Mouse (Mus musculus) small intestine, adult 2 months (tissue): ENCODE measurements at regions not wholly inside any gene's neighbourhood (a gene's known extent, or its start where the extent isn't known, plus 50 kb on each side); places are given as distances from the start of the nearest gene placed in this dataset.

Experiments
- H3K27ac ChIP-seq: fragments of 200-500 bp; 2 replicates; pipeline ENCODE4 v1.5.1; 2012; ENCODE audit warnings: low read depth, low read length, control low read depth, inconsistent platforms; ENCODE audit not compliant: insufficient read depth
- H3K27me3 ChIP-seq: fragments of 200-500 bp; 2 replicates; pipeline ENCODE4 v1.6.1; 2012; ENCODE audit warnings: mild to moderate bottlenecking, moderate library complexity, low read length, inconsistent platforms; ENCODE audit not compliant: control insufficient read depth, insufficient read depth
- H3K36me3 ChIP-seq: fragments of 200-500 bp; 2 replicates; pipeline ENCODE4 v1.6.1; 2012; ENCODE audit warnings: mild to moderate bottlenecking, low read length, control low read depth, inconsistent platforms; ENCODE audit not compliant: control insufficient read depth, insufficient read depth
- H3K4me1 ChIP-seq: fragments of 200-500 bp; 2 replicates; pipeline ENCODE4 v1.6.1; 2012; ENCODE audit warnings: low read length, inconsistent platforms, mixed read lengths; ENCODE audit not compliant: control insufficient read depth, insufficient read depth, insufficient read length
- H3K4me3 ChIP-seq: fragments of 200-500 bp; 2 replicates; pipeline ENCODE4 v1.5.1; 2012; ENCODE audit warnings: low read depth, mild to moderate bottlenecking, control low read depth, inconsistent platforms, low read length, moderate library complexity
- CTCF ChIP-seq: fragments of 200-500 bp; IDR thresholded peaks from 2 replicates; pipeline ENCODE4 v1.5.1; 2012; ENCODE audit warnings: low read depth, mild to moderate bottlenecking, control low read depth, inconsistent platforms, low read length, moderate library complexity, mixed read lengths; ENCODE audit not compliant: insufficient replicate concordance, insufficient read length; ENCODE audit errors: extremely low read depth
- POLR2A ChIP-seq: fragments of 200-500 bp; IDR thresholded peaks from 2 replicates; pipeline ENCODE4 v1.6.1; 2012; ENCODE audit warnings: low read depth, mild to moderate bottlenecking, control low read depth, inconsistent platforms, low read length, moderate library complexity
- WGBS: fragments of 180-500 bp; shearing (Covaris S2); methylation state at CpG from one replicate; pipeline ENCODE4 v1.1.7; 2018; 5-methylcytosine and 5-hydroxymethylcytosine counted together

GRCm38 (mm10) chr10:9012829-9013548, 127.1 kb upstream of the Sash1 start:
- 33% methylated on average over 5 of the region's 5 CpGs for WGBS
- peak; percentile 77; the same call in 1 of the 2 replicates for TF ChIP-seq CTCF
- TF ChIP-seq POLR2A = no peak

DNA sequence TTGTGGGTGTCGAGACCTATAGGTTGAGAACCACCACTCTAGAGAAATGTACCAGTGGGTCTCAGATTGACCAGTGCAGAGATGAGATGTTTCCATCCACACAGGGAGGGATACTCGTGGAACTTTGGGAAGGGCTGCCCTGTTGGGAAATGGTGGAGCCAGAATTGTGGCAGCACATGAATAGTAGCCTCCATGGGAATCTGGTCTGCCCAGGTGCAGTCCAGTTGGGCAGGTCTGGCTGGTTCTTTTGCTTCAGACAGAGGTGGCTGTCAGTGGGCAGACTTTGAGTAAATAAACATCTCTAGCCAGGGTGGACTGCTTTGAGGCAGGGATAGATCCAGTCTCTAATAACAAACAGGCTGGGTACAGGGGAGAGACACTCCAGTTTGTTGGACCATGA, 126.0 kb upstream of the Sash1 start:
- WGBS = 57% methylated on average over 2 of the region's 2 CpGs
- Histone ChIP-seq H3K36me3 (no peaks in the 10 kb centered on the region), H3K4me3 (no peak overlapping the region), H3K27ac (no peak overlapping the region), H3K4me1 (no peaks in the 10 kb centered on the region), H3K27me3 (no peaks in the 10 kb centered on the region)
- TF ChIP-seq CTCF (no peak), POLR2A (no peak)

More at GRCm38 (mm10) chr10:9012829-9013548, 127.1 kb upstream of the Sash1 start:
- no peaks in the 10 kb centered on the region for H3K36me3 ChIP-seq
- no peaks in the 10 kb centered on the region for H3K4me1 ChIP-seq
- no peaks in the 10 kb centered on the region for H3K27me3 ChIP-seq
- no peak overlapping the region for H3K27ac ChIP-seq
- H3K4me3 ChIP-seq = no peak overlapping the region

DNA sequence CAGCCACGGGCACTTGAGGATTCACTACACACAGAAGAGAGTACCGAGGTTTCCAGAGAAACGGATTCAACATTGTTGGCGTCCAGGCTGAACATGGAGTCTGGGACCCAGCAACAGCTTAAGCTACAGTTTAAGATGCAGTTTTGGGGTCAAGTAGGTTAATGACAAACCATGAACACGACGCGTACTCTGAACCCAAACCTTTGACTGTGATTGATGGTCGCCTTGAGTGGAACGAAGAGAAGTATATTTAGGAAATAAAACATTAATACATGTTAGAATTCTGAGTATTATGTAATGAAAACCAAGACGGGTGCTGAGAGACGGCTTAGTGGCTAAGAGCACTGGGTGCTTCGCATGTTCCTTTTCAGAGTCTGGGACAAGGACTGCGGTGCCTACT, 124.3 kb upstream of the Sash1 start:
- Histone ChIP-seq H3K27ac (no peak overlapping the region), H3K4me1 (no peaks in the 10 kb centered on the region), H3K27me3 (no peaks in the 10 kb centered on the region), H3K36me3 (no peaks in the 10 kb centered on the region), H3K4me3 (no peak overlapping the region)
- TF ChIP-seq CTCF (no peak), POLR2A (no peak)
- WGBS = 92% methylated on average over 13 of the region's 13 CpGs

- no peak for TF ChIP-seq POLR2A
- no peak for TF ChIP-seq CTCF
- H3K27me3 ChIP-seq = no peaks in the 10 kb centered on the region
- 53% methylated on average over 10 of the region's 10 CpGs for WGBS
- no peak overlapping the region for H3K27ac ChIP-seq
- no peaks in the 10 kb centered on the region for H3K36me3 ChIP-seq
- no peaks in the 10 kb centered on the region for H3K4me1 ChIP-seq
- no peak overlapping the region for H3K4me3 ChIP-seq
Measured at GRCm38 (mm10) chr10:9005140-9005909, 119.5 kb upstream of the Sash1 start.

GRCm38 (mm10) chr10:9002261-9002660, 116.4 kb upstream of the Sash1 start:
- Histone ChIP-seq H3K4me1 (peaks cover 2% of the 10 kb centered on the region; the same call in 1 of the 2 replicates), H3K27ac (no peak overlapping the region), H3K36me3 (no peaks in the 10 kb centered on the region), H3K27me3 (no peaks in the 10 kb centered on the region), H3K4me3 (no peak overlapping the region)
- TF ChIP-seq CTCF (no peak), POLR2A (no peak)
- WGBS = 58% methylated on average over 5 of the region's 5 CpGs

GRCm38 (mm10) chr10:8998758-8999398, 113.0 kb upstream of the Sash1 start:
- 57% methylated on average over 5 of the region's 5 CpGs for WGBS
- Histone ChIP-seq H3K4me3 (no peak overlapping the region), H3K27me3 (no peaks in the 10 kb centered on the region), H3K36me3 (no peaks in the 10 kb centered on the region), H3K4me1 (peaks cover 2% of the 10 kb centered on the region; the same call in 1 of the 2 replicates), H3K27ac (no peak overlapping the region)
- TF ChIP-seq POLR2A = no peak
- no peak for TF ChIP-seq CTCF

DNA sequence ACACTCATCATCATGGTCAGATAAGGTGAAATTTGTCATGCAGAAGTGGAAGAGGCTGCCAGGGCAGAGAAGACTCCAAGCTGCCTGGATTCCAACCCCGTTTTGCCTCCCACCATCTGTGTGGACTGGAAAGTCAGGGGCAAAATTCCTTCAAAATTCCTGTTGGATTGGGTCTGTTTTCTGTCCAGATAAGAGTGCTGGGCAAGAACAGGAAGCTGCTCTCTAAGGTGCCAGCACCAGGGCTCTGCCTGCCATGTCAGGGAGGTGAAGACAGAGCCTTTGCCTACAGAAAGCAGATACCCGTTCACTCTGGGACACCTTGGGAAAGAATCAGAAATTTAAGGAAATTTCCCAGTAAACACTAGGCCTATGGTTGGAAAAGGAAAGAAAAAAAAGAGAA, 112.5 kb upstream of the Sash1 start:
- Histone ChIP-seq H3K27me3 (no peaks in the 10 kb centered on the region), H3K36me3 (no peaks in the 10 kb centered on the region), H3K4me1 (peaks cover 2% of the 10 kb centered on the region; the same call in 1 of the 2 replicates), H3K4me3 (no peak overlapping the region), H3K27ac (no peak overlapping the region)
- 63% methylated on average over 2 of the region's 2 CpGs for WGBS
- TF ChIP-seq POLR2A = no peak
- no peak for TF ChIP-seq CTCF
